Mouse (Mus musculus) bone marrow, adult 2 months (tissue): ENCODE data around the gene 4930583I09Rik. TPM values are rescaled to one million over a fixed set of nuclear protein-coding genes. Genes with fewer than 3 reads are reported as not detected.

Source experiments
- H3K27ac ChIP-seq: fragments of 200-500 bp; 2 replicates; pipeline ENCODE4 v1.5.1; 2012; ENCODE audit warnings: low read depth, mild to moderate bottlenecking, control low read depth, inconsistent platforms, low read length; ENCODE audit not compliant: control insufficient read depth, poor library complexity, insufficient read depth
- H3K4me1 ChIP-seq: fragments of 200-500 bp; 2 replicates; pipeline ENCODE4 v1.6.1; 2011; ENCODE audit warnings: low read length; ENCODE audit not compliant: control insufficient read depth, insufficient read depth
- H3K4me3 ChIP-seq: fragments of 200-500 bp; replicated peaks from 2 replicates; pipeline ENCODE3; 2011; ENCODE audit warnings: mild to moderate bottlenecking, low read depth, low read length, control low read depth; ENCODE audit not compliant: control insufficient read depth
- CTCF ChIP-seq: fragments of 200-500 bp; IDR thresholded peaks from 2 replicates; pipeline ENCODE4 v1.5.1; 2011; ENCODE audit warnings: low read length, control low read depth; ENCODE audit not compliant: control insufficient read depth, insufficient read depth
- POLR2A ChIP-seq: fragments of 200-500 bp; IDR thresholded peaks from 2 replicates; pipeline ENCODE4 v1.6.1; 2011; ENCODE audit warnings: low read depth, mild to moderate bottlenecking, control low read depth, low read length, borderline replicate concordance; ENCODE audit not compliant: control insufficient read depth
- WGBS: fragments of 180-500 bp; shearing (Covaris S2); methylation state at CpG from one replicate; pipeline ENCODE4 v1.1.7; 2018; 5-methylcytosine and 5-hydroxymethylcytosine counted together
- polyA plus RNA-seq: library from polyadenylated mRNA; stranded (reverse); fragments of >200 nt; gene quantifications from 2 replicates; pipeline ENCODE4 v1.2.4, GENCODE M21; 2011; ENCODE audit warnings: low replicate concordance; ENCODE audit not compliant: missing spikeins, insufficient read depth, insufficient read length

Gene 4930583I09Rik
- polyA plus RNA-seq, 1 experiment, result not detected

DNA sequence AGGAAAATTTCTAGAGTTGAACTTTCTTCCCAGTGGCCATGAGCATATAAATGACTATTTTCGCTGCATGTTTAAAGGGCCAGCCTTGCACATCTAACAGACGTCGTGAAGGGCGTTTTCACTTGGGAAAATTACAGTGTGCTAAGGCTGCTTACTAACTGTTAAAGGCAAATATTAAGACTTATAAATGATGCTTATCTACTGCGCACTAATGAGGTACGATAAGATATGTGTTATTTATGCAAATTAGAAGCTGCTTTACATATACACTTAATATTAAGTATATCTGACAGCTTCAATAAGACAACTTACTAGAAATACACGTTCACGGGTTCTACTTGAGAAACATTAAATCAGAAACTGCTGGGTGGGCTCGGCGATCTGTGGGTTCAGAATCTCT lies 481 bp upstream of the 4930583I09Rik start:
- no peaks in the 10 kb centered on the region for H3K4me1 ChIP-seq
- TF ChIP-seq CTCF (no peak), POLR2A (no peak)
- 86% methylated on average over 10 of the region's 10 CpGs for WGBS

DNA sequence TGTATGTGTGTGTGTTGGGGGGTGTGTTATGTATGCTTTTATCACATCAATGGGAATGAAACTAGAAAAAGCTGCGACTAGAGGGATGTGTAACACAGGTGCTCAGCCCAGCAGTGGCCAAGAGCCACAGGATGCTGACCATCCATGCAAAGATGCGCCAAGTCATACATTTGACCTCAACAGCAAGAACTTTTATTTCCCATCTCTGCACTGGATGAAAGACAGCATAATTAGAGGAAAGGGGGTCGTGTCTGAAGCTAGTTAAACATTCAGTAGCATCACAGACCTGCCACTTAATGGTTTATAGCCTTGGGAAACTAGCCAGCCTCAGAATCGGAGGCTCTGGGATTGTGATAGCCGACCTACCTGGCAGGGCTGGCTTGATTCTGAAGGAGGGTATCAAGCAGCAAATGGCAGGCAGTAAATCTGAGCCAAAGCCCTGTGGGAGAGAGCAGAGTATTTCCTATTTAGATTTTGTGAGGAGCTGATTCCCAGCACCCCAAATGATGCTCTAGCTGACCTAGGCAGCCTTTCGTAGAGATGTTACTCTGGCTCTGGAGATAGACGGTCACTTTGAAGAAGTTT lies 1.9 kb downstream of the 4930583I09Rik start:
- Histone ChIP-seq H3K4me1 (no peaks in the 10 kb centered on the region), H3K4me3 (no peak overlapping the region), H3K27ac (no peak overlapping the region)
- 73% methylated on average over 7 of the region's 7 CpGs for WGBS
- TF ChIP-seq POLR2A (no peak), CTCF (no peak)

More for the DNA sequence above, 481 bp upstream of the 4930583I09Rik start:
- H3K27ac ChIP-seq, result no peak overlapping the region
- H3K4me3 ChIP-seq, result no peak overlapping the region

DNA sequence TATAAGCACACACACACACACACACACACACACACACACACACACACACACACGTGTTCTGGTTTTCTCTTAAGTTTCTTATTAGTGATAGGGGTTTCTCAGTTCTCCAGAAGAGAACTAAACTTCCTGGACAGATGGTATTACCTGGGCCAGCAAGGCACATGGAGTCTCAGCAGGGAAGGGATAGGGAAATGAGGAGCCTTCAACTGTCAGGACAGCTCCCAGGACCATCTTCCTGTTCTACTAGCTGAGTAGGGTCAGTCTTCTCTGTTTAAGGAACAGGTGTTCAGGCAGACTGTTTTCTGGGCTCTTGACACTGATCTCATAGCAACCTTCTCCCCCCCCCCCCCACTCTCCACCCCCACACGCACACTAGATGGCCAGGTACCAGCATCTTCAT lies 2.8 kb downstream of the 4930583I09Rik start:
- 76% methylated on average over 2 of the region's 2 CpGs for WGBS
- no peak overlapping the region for H3K27ac ChIP-seq
- no peaks in the 10 kb centered on the region for H3K4me1 ChIP-seq
- H3K4me3 ChIP-seq, result no peak overlapping the region
- TF ChIP-seq POLR2A, result no peak
- TF ChIP-seq CTCF, result no peak

DNA sequence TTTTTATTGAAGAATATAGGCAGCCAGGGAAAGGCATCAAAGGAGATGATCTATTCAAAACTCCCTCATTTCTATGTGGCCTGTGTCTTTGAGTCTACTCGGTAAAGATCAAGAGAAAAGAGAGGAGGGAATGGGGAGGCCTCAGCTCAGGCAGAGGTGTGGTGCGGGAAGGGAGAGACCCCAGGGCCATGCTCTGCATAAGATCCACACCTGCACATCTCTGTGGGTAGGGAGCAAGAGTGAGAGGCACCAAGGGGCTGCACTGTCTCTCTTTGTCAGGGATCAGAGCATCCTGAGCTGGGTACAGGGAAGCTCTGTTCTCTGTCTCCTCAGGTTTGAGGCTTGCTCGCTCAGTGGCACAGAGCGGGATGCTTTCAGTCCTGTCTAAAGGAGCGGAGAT lies 8.4 kb downstream of the 4930583I09Rik start:
- WGBS, result 88% methylated on average over 5 of the region's 5 CpGs
- no peak overlapping the region for H3K4me3 ChIP-seq
- TF ChIP-seq POLR2A (no peak), CTCF (no peak)

DNA sequence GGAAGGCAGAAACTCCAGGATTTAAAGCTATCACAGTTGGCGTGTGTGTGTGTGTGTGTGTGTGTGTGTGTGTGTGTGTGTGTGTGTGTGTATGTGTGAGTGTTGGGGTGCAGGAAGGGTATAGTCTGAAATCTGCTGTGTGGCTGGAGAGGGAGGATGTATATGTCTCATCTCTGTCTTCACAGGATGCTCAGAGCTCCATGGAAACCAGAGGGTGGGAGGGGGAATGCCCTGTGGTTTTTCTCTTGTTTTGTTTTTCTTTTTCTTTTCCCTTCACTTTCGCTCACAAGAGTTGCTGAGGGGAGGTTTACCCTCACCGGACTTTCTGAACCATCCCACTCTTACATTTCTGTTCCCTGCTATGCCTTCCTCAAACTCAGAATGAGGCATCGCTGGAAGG lies 9.0 kb downstream of the 4930583I09Rik start:
- WGBS, result 71% methylated on average over 4 of the region's 4 CpGs
- TF ChIP-seq CTCF (no peak), POLR2A (no peak)
- peaks cover 2% of the 10 kb centered on the region; the same call in 1 of the 2 replicates for H3K4me1 ChIP-seq
- H3K27ac ChIP-seq, result no peak overlapping the region
- no peak overlapping the region for H3K4me3 ChIP-seq

More for the DNA sequence above, 8.4 kb downstream of the 4930583I09Rik start:
- H3K4me1 ChIP-seq, result peaks cover under 1% of the 10 kb centered on the region; the same call in 1 of the 2 replicates
- H3K27ac ChIP-seq, result no peak overlapping the region

DNA sequence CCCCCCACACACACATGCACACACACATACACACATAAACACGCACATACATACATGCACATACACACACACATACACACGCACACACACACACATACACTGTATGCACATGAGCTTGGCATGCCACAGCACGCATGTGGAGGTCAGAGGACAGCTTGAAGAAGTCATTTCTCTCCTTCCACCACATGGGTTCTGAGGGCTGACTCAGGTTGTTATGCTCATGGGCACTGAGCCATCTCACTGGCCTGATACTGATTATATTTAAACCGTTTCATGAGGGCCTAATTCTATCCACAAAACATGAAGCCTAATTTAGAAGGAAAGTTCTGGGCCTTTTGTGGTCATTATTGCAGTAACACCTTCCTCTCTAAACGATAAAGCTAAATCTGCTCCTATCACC lies 13.3 kb downstream of the 4930583I09Rik start:
- Histone ChIP-seq H3K27ac (no peak overlapping the region), H3K4me3 (no peak overlapping the region), H3K4me1 (peaks cover 3% of the 10 kb centered on the region; the same call in 1 of the 2 replicates)
- WGBS, result 63% methylated on average over 5 of the region's 5 CpGs
- no peak for TF ChIP-seq POLR2A
- TF ChIP-seq CTCF, result no peak

DNA sequence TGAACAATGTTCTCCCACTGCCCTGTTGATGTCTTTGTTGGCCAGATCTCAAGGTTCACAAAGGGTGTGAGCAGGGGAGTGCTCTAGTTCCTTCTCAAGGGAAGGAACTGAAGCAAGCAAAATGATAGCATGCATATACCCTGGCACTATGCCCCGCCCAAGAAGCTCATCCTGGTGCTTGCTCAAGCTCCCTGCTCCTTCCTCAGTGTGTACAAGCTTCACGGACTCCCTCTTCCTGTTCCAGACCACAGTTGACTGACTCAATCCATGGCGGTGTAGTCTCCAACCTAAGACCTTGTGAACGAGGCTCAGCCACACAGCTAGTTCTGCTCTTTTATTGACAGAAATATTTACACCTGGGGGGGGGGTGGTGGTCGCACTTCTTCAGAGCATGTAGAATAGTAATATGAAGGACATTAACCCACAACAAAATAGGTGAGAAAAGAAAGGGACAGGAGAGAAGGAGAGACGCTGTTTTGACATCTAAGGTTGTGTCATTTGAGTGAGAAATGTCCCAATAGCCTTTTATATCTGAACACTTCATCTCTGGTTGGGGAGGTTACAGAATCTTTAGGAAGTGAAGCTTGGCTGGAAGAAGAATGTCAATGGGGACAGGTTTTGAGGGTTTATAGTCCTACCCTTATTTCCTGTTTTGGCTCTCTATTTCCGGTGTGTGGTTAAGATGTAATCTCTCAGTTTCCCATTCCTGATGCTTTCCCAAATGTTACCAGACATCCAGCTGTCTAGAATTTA lies 14.9 kb downstream of the 4930583I09Rik start:
- Histone ChIP-seq H3K4me1 (peaks cover 3% of the 10 kb centered on the region; the same call in 1 of the 2 replicates), H3K27ac (no peak overlapping the region), H3K4me3 (no peak overlapping the region)
- TF ChIP-seq CTCF (no peak), POLR2A (no peak)
- WGBS, result 29% methylated on average over 7 of the region's 7 CpGs

DNA sequence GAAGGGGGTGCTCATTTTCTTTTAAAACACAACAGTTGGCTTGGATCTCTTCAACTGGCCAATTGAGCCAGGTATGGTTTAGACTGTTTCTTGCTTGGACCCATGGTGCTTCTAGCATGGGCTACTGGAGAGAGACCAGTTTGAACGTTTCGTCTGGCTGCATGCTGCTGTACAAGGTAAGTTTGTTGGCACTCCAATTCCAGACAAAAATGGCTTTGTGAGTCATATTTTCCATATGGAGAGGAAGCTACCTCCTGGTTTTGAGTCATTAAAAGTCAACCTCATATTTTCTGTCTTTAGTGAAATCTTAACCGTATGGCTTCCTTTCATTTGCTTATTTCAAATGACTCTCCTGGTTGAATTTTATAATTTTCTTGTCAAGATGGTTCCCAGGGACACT lies 19.6 kb downstream of the 4930583I09Rik start:
- Histone ChIP-seq H3K27ac (no peak overlapping the region), H3K4me3 (no peak overlapping the region), H3K4me1 (peaks cover 1% of the 10 kb centered on the region; the same call in 1 of the 2 replicates)
- WGBS, result 86% methylated on average over 3 of the region's 3 CpGs
- TF ChIP-seq CTCF (no peak), POLR2A (no peak)
